Mouse (Mus musculus) kidney, embryonic 16.5 days (tissue): Measurements from ENCODE around the gene Topors. TPM values are rescaled to one million over a fixed set of nuclear protein-coding genes. Genes with fewer than 3 reads are reported as not detected.

ENCODE experiments used
- ATAC-seq: fragments of 200-750 bp; cut with Nextera tagmentation; 2 replicates; pipeline ENCODE4 v1.8.0; 2017; ENCODE audit warnings: moderate TSS enrichment; ENCODE audit not compliant: low FRiP score, low TSS enrichment
- H3K27ac ChIP-seq: fragments of 300-500 bp; sonication (generic); 2 replicates; pipeline ENCODE4 v1.5.1; 2014; ENCODE audit warnings: low read length
- H3K27me3 ChIP-seq: fragments of 300-500 bp; sonication (generic); 2 replicates; pipeline ENCODE4 v1.6.1; 2014; ENCODE audit warnings: low read length, control low read depth, mixed read lengths; ENCODE audit not compliant: insufficient read depth
- H3K36me3 ChIP-seq: fragments of 300-500 bp; sonication (generic); 2 replicates; pipeline ENCODE4 v1.6.1; 2014; ENCODE audit warnings: low read length, control low read depth, mixed read lengths; ENCODE audit not compliant: insufficient read depth
- H3K4me1 ChIP-seq: fragments of 300-500 bp; sonication (generic); 2 replicates; pipeline ENCODE4 v1.6.1; 2014; ENCODE audit warnings: low read length, control low read depth, mixed read lengths; ENCODE audit not compliant: insufficient read depth
- H3K4me2 ChIP-seq: fragments of 300-500 bp; sonication (generic); replicated peaks from 2 replicates; pipeline ENCODE4 v1.6.1; 2014; ENCODE audit warnings: low read depth, low read length
- H3K4me3 ChIP-seq: fragments of 300-500 bp; sonication (generic); 2 replicates; pipeline ENCODE4 v1.5.1; 2014; ENCODE audit warnings: mild to moderate bottlenecking, low read length
- H3K9ac ChIP-seq: fragments of 300-500 bp; sonication (generic); replicated peaks from 2 replicates; pipeline ENCODE4 v1.6.1; 2014; ENCODE audit warnings: low read length
- H3K9me3 ChIP-seq: fragments of 300-500 bp; sonication (generic); 2 replicates; pipeline ENCODE4 v1.6.1; 2016; ENCODE audit warnings: low read length, control low read depth
- WGBS: fragments of 180-500 bp; shearing (Covaris S2); extraction: QIAGEN DNeasy Blood & Tissue Kit; methylation state at CpG from one replicate; pipeline ENCODE4 v1.1.7; 2014; 5-methylcytosine and 5-hydroxymethylcytosine counted together
- polyA plus RNA-seq: library from polyadenylated mRNA; unstranded; fragments of >200 nt; fragmentation: Nextera tagmentation; extraction: Ambion mirVana; gene quantifications from 2 replicates; pipeline ENCODE4 v1.2.1, GENCODE M21; 2015

Topors gene
- polyA plus RNA-seq, 1 experiment from 2014 or later, result 42.4 TPM

GRCm38 (mm10) chr4:40254385-40255103 is 15.1 kb downstream of the Topors start:
- Histone ChIP-seq H3K4me2 (no peak overlapping the region), H3K9ac (no peak overlapping the region), H3K36me3 (peaks cover 10% of the 10 kb centered on the region; the same call in 1 of the 2 replicates), H3K9me3 (no peaks in the 10 kb centered on the region), H3K4me3 (no peak overlapping the region), H3K4me1 (no peaks in the 10 kb centered on the region), H3K27me3 (no peaks in the 10 kb centered on the region), H3K27ac (no peak overlapping the region)
- no peak for ATAC-seq
- 83% methylated on average over 8 of the region's 8 CpGs for WGBS

- no peaks in the 10 kb centered on the region for H3K4me1 ChIP-seq
- H3K27me3 ChIP-seq, result no peaks in the 10 kb centered on the region
- H3K4me2 ChIP-seq, result no peak overlapping the region
- H3K36me3 ChIP-seq, result 0 out of 2 replicates have a peak, but pooled peaks cover 4% of the 10 kb centered on the region
- H3K27ac ChIP-seq, result no peak overlapping the region
- no peaks in the 10 kb centered on the region for H3K9me3 ChIP-seq
- ATAC-seq, result no peak
- H3K4me3 ChIP-seq, result no peak overlapping the region
- 75% methylated on average over 2 of the region's 2 CpGs for WGBS
- no peak overlapping the region for H3K9ac ChIP-seq
Measured at GRCm38 (mm10) chr4:40253766-40254165, 15.9 kb downstream of the Topors start.

- no peak for ATAC-seq
- 90% methylated on average over 5 of the region's 5 CpGs for WGBS
- Histone ChIP-seq H3K27ac (no peak overlapping the region), H3K27me3 (no peaks in the 10 kb centered on the region), H3K4me1 (no peaks in the 10 kb centered on the region), H3K9me3 (no peaks in the 10 kb centered on the region), H3K9ac (no peak overlapping the region), H3K4me2 (no peak overlapping the region), H3K36me3 (no peaks in the 10 kb centered on the region), H3K4me3 (no peak overlapping the region)
Measured at GRCm38 (mm10) chr4:40250984-40251383, 18.7 kb downstream of the Topors start.

DNA sequence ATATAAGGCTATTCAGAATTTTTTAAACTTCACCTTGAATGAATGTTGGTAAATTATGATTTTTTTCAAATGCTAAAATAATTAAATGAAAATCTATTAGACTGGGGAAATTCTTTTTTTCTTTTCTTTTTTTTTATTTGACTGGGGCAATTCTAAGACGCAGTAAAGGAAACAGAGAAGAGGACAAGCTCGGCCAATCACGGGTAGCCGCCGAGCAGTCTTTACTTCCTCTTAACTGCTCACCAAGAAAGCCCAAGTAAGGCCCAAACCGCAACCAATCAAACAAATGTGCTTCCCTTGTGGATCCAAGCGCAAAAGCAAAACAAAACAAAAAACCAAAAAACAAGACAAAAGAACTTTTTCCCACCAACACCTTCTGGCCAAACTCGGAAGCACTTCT is 25.6 kb downstream of the Topors start:
- no peak for ATAC-seq
- Histone ChIP-seq H3K9ac (no peak overlapping the region), H3K27me3 (no peaks in the 10 kb centered on the region), H3K36me3 (no peaks in the 10 kb centered on the region), H3K4me3 (no peak overlapping the region), H3K4me1 (peaks cover 6% of the 10 kb centered on the region; the same call in 1 of the 2 replicates), H3K27ac (no peak overlapping the region), H3K4me2 (no peak overlapping the region), H3K9me3 (no peaks in the 10 kb centered on the region)
- 86% methylated on average over 8 of the region's 8 CpGs for WGBS

DNA sequence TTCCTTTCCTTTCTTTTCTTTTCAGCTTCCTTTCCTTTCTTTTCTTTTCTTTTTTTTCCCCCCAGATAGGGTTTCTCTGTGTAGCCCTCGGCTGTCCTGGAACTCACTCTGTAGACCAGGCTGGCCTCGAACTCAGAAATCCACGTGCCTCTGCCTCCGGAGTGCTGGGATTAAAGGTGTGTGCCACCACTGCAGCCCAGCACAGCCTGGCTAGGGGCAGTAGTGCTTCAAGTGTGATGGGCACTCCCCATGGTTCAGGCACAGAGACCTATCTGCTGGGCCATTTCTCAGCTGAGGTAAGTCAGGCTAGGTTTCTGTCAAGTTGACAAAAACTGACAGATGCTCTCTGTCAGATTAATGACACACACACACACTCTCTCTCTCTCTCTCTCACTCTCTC is 26.6 kb downstream of the Topors start:
- Histone ChIP-seq H3K4me2 (no peak overlapping the region), H3K27me3 (no peaks in the 10 kb centered on the region), H3K9ac (no peak overlapping the region), H3K36me3 (no peaks in the 10 kb centered on the region), H3K27ac (no peak overlapping the region), H3K4me3 (no peak overlapping the region), H3K4me1 (peaks cover 13% of the 10 kb centered on the region), H3K9me3 (no peaks in the 10 kb centered on the region)
- ATAC-seq, result no peak
- WGBS, result 87% methylated on average over 4 of the region's 4 CpGs

- no peaks in the 10 kb centered on the region for H3K27me3 ChIP-seq
- no peak overlapping the region for H3K9ac ChIP-seq
- H3K4me3 ChIP-seq, result no peak overlapping the region
- H3K4me2 ChIP-seq, result no peak overlapping the region
- H3K27ac ChIP-seq, result no peak overlapping the region
- H3K36me3 ChIP-seq, result no peaks in the 10 kb centered on the region
- no peak for ATAC-seq
- no peaks in the 10 kb centered on the region for H3K9me3 ChIP-seq
- WGBS, result 53% methylated on average over 6 of the region's 6 CpGs
- peaks cover 13% of the 10 kb centered on the region for H3K4me1 ChIP-seq
Measured at GRCm38 (mm10) chr4:40241928-40242327, 27.7 kb downstream of the Topors start.

DNA sequence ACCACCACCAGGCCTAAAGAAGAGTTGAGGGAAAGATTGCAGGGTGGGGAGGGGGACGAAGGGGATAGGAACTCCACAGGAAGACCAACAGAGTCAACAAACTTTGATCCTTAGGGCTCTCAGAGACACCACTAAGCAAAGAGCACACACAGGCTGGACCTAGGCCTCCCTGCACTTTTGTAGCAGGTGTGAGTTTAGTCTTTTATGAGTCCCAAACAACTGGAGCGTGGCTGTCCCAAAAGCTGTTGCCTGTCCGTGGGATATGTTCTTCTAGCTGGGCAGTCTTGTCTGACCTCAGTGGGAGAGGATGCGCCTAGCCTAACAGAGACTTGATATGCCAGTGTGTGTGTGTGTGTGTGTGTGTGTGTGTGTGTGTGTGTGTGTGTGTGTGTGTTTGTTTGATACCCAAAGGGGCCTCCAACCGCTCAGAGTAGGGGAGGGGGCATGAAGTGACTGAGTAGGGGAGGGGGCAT is 29.3 kb downstream of the Topors start:
- H3K4me3 ChIP-seq, result peak overlapping the region; percentile 70
- peak overlapping the region; percentile 90 for H3K4me2 ChIP-seq
- peaks cover 13% of the 10 kb centered on the region for H3K4me1 ChIP-seq
- 37% methylated on average over 5 of the region's 5 CpGs for WGBS
- no peaks in the 10 kb centered on the region for H3K36me3 ChIP-seq
- H3K27ac ChIP-seq, result no peak overlapping the region
- H3K9me3 ChIP-seq, result no peaks in the 10 kb centered on the region
- H3K9ac ChIP-seq, result peak overlapping the region; percentile 78
- H3K27me3 ChIP-seq, result no peaks in the 10 kb centered on the region
- peak; percentile 46 for ATAC-seq

- H3K36me3 ChIP-seq, result no peaks in the 10 kb centered on the region
- H3K9ac ChIP-seq, result peak within 1 kb of the TSS; percentile 78
- peaks cover 13% of the 10 kb centered on the region for H3K4me1 ChIP-seq
- H3K4me2 ChIP-seq, result peak within 1 kb of the TSS; percentile 90
- H3K27me3 ChIP-seq, result no peaks in the 10 kb centered on the region
- H3K4me3 ChIP-seq, result peak within 1 kb of the TSS; percentile 70
- H3K9me3 ChIP-seq, result no peaks in the 10 kb centered on the region
- H3K27ac ChIP-seq, result peak within 1 kb of the TSS; percentile 51
- under 1% methylated on average over 34 of the region's 35 CpGs for WGBS
- peak; percentile 69 for ATAC-seq
Measured at GRCm38 (mm10) chr4:40239409-40240271, 30.0 kb downstream of the Topors start, which contains the start of gene Ddx58. Gene Ddx58 (minus strand): TSS chr4:40239828.

GRCm38 (mm10) chr4:40238483-40239408 is 30.9 kb downstream of the Topors start:
- Histone ChIP-seq H3K9me3 (no peaks in the 10 kb centered on the region), H3K27me3 (no peaks in the 10 kb centered on the region), H3K9ac (peak overlapping the region; percentile 78), H3K4me3 (peak overlapping the region; percentile 70), H3K36me3 (no peaks in the 10 kb centered on the region), H3K4me1 (peaks cover 13% of the 10 kb centered on the region), H3K27ac (peak overlapping the region; percentile 51), H3K4me2 (peak overlapping the region; percentile 90)
- peak; percentile 85 for ATAC-seq
- WGBS, result 1% methylated on average over 17 of the region's 17 CpGs
